Mouse (Mus musculus): ENCODE data around the gene Ptprq.

GRCm38 (mm10) chr10:107739815-107740214 lies 20.0 kb upstream of the Ptprq start:
- TF ChIP-seq CTCF (IDR thresholded peaks at IDR 0.05; ENCODE audit: extremely low read depth, insufficient read depth, low read length) (no peak), POLR2A (IDR thresholded peaks at IDR 0.05; ENCODE audit: extremely low read depth, insufficient read depth, low read length) (no peak)
